Mouse (Mus musculus): ENCODE results near the gene Lrch1.

DNA sequence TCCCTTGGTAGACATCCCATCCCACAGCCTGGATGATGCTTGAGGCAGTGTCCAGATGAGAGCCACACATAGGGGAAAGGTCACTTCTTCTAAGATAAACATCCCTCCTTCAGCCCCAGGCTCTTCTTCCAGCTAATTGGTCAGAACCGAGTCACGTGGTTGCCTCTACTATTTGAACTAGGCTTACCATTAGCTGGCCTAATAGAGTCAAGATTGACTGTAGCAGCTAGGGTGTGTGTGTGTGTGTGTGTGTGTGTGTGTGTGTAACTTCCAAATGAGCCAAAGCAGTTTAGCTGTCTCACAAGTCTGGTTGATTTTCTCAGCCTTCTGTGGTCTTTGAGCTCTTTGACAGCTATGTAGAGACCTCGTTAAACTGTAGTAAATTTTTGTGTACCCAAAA, 38.9 kb upstream of the Lrch1 start:
- TF ChIP-seq CTCF (IDR thresholded peaks at IDR 0.05; ENCODE audit: borderline replicate concordance, insufficient read depth, low read depth, low read length) (no peak), POLR2A (IDR thresholded peaks at IDR 0.05; ENCODE audit: borderline replicate concordance, insufficient read depth, low read length) (no peak)

Data from cerebellum, adult 2 months (tissue).